Mouse (Mus musculus) forelimb bud, embryonic 11.5 days (tissue): ENCODE results near the gene S1pr5.
A peak's percentile ranks its signal among the peaks of the same experiment; 100 is the strongest.
"Not testable (repeated sequence)": the region's sequence is repeated elsewhere in the genome, so short reads cannot be mapped to it uniquely, and the experiment has no call there.

Experiments
- DNase-seq: peaks from one replicate; pipeline ENCODE4 v3.0.0-alpha.2; 2012; ENCODE audit warnings: low read depth, low spot score

The S1pr5 gene

DNA sequence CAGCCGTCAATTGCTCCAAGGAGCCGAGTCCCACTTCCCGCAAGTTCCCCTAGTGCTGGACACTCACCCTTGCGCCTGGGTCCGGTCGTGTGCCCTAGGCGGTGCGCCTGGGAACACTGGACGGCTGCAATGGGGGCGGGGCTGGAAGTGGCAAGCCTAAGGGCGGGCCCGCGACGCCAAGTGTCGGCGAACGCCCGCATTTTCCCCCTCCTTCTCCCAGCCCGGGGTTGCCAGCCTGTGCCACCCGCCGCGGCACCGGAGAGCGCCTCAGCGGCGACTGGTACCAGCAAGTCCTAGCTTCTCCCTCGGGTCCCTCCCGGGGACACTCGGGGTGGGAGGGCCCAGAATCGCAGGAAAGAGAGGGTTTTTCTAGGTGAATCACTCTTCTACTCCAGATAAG is at the start of gene S1pr5:
Gene S1pr5 (minus strand): TSS at position 118 of the 400 bp plus-strand sequence.
- no peak for DNase-seq

DNA sequence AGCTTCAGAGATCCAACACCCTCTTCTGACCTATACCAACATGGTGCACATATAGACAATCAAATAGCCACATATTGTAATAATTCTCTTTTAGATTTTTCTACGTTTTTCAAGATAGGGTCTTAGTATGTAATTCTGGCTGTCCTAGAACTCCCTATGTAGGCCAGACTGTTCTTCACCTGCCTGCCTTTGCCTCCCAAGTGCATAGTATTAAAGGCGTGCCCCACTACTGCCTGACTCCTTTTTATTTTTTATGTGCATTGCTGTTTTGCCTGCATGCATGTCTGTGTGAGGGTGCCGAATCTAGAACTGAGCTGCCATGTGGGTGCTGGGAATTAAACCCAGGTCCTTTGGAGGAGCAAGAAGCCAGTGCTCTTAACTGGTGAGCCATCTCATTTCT is 44.0 kb upstream of the S1pr5 start:
- DNase-seq, result no peak

DNA sequence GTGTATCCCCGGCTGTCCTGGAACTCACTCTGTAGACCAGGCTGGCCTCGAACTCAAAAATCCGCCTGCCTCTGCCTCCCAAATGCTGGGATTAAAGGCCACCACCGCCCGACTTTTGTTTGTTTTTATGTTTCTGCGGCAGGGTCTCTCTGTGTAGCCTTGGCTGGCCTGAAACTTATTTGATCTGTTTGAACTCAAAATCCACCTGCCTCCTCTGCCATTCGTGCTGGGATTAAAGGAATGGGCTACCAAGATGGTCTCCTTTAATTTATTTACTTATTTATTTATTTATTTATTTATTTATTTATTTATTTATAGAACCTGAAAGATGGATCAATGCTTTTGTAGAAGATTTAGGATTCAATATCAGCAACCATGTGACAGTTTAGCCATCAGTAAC is 43.6 kb upstream of the S1pr5 start:
- not testable (repeated sequence) for DNase-seq

DNA sequence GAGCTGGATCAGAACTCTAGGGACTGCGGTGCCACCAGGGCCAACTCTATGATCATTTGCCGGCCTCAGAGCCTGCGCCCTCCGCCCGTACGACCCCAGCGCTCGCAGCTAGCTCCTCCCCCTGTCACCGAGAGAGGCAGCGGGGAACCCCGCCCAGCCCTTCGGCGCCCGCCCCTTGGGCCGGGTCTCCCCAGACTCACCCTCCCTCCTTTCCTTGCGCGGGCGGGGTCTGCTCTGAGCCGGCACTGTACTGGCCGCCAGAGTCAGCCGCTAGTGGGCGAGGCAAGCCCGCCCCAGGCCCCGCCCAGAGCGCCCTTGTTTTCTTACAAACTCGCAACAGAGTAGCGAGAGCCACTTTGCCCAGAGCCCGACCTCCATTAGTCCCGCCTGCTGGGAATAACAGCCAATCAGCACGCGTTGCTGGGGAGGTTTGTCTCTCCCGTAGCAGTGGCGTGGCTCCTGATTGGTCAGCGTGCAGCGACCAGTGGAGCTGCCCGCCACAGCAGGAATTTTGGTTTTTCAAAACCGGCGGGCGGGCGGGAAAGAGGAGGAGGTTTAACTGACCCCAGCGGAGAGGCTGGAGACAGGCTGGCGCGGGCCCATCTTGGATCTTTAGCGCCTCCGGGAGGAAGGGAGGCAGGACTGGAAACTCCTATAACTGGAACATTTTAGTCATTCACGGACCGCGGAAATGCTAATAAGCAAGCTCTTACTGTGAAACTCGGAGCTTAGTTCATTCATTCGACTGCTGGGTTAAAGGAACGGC is 43.0 kb upstream of the S1pr5 start, which contains the start of gene Cdkn2d:
Gene Cdkn2d (minus strand): TSS at position 386 of the 766 bp plus-strand sequence.
- DNase-seq, result peak; percentile 100

- no peak for DNase-seq
These were observed 42.3 kb upstream of the S1pr5 start for GRCm38 (mm10) chr9:21290589-21290988.

DNA sequence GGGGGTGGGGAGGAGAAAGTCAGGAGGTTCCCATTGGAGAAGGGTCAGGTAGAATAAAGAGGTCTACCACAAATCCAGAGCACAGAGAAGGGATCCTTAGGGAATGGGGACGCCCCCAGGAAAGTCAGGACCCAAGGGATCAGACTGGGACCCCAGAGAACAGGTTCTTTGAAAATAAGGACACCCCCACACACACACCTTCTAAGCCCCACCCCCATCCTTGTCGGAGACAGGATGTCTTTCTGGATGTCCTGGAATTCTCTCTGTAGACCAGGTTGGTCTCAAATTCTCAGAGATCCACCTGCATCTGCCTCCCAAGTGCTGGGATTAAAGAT is 41.1 kb upstream of the S1pr5 start:
- no peak for DNase-seq

GRCm38 (mm10) chr9:21288404-21289336 is 40.4 kb upstream of the S1pr5 start:
- DNase-seq, result no peak

GRCm38 (mm10) chr9:21287571-21288402 is 39.5 kb upstream of the S1pr5 start, which contains the start of gene Kri1:
TSS of gene Kri1 (minus strand) at chr9:21287969.
- peak; percentile 97 for DNase-seq

DNA sequence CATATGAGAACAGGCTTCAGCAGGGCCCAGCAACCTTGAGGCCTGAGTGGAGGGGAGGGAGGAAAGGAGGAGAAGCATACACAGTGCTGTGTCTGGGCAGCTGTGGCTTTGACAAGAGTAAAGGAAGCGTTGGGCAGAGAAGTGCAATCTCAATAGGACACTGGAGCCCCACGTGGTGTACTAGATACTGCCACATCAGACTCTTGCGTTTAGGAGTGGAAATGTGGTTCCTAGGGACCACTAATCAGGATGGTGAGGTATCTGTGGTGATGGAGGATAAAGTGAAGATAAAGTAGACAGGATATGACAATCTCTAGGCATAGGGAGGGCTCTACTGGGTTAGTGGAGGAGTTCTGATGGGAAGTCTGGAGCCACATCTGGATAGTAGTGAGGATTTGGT is 38.5 kb upstream of the S1pr5 start:
- DNase-seq, result no peak

GRCm38 (mm10) chr9:21283994-21284393 is 35.8 kb upstream of the S1pr5 start:
- no peak for DNase-seq

DNA sequence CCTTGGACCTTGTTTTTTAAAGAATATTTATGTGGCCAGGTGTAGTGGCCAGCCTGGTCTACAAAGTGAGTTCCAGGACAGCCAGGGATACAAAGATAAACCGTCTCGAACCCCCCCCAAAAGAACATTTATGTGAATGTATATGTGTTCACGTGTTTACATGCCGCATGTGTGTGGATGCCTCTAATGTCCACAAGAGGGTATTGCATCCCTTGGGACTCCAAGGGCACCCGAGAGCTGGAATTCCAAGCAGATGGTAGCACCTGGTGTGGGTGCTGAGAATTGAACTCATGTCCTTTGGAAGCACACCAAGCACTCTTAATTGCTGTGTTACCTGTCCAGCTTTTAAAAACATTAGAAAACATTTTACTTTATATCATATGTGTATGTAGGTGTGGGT is 35.3 kb upstream of the S1pr5 start:
- no peak for DNase-seq

DNA sequence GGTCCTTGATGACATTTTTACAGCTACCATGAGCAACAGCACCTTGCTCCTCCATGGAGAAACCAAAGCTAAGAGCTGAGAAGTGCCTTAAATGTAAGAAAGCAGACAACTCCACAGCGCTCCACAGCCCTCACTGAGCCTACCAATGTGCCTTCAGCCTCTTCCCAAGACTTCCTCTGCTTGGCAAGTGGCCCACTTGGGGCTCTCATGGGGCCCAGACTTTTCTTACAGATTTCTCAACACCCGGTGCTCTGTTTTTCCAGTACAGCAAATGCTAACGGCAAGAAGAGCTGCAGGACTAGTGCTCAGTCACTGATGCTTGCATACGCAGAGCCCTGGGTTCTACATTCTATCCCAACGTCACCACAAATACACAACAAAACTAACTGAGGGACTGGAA is 29.5 kb upstream of the S1pr5 start:
- DNase-seq, result no peak

GRCm38 (mm10) chr9:21276307-21276706 is 28.1 kb upstream of the S1pr5 start:
- DNase-seq, result no peak

- no peak for DNase-seq
These were observed 27.5 kb upstream of the S1pr5 start for GRCm38 (mm10) chr9:21275727-21276126.

DNA sequence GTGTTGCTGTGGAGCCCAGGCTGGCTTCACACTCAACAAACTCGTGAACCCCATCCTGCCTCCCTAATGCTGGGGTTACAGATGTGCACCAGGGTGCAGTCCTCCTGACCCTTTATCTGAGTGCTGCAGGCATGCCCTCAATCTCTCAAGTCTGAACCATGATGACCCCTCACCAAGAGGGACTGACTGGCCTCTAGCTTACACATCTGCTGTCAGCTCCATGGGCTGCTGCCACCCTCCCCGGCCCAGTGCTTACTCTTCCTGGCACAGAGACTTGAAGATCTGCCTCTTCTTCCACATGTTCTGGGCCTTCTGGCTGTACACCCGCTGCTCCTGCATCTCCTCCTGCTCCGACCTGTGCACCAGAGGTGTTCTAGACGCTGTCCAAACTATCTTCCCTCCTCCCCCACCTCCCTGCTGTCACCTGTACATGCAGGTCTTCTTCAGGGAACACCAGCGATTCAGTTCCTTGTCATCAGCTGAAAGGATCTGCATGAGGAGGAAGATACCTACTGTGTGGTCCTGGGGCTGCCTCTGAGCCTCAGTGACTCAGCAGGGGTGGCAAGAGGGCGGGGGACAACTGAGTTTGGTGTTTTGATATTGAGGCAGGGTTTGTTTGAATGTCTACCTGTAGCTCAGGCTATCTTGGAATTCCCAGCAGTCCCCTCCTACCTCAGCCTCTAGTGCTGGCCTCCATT is 26.9 kb upstream of the S1pr5 start:
- DNase-seq, result no peak

DNA sequence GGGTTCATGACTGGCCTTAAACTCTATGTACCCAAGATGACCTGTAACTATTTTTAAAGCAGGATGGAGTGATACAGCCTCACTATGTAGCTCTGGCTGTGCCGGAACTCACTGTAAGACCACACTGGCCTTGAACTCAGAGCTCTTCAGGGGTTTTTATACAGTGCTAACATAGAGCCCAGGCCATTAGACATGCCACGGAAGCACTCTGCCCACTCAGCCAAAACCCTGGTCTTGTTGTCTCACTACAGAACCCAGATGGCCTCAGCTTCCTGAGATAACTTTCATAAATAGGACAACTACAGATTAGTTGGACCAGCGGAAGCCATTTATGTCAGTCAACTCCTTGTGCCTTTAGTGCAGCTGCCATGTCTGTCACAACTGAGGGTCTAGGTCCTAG is 26.1 kb upstream of the S1pr5 start:
- DNase-seq, result no peak

DNA sequence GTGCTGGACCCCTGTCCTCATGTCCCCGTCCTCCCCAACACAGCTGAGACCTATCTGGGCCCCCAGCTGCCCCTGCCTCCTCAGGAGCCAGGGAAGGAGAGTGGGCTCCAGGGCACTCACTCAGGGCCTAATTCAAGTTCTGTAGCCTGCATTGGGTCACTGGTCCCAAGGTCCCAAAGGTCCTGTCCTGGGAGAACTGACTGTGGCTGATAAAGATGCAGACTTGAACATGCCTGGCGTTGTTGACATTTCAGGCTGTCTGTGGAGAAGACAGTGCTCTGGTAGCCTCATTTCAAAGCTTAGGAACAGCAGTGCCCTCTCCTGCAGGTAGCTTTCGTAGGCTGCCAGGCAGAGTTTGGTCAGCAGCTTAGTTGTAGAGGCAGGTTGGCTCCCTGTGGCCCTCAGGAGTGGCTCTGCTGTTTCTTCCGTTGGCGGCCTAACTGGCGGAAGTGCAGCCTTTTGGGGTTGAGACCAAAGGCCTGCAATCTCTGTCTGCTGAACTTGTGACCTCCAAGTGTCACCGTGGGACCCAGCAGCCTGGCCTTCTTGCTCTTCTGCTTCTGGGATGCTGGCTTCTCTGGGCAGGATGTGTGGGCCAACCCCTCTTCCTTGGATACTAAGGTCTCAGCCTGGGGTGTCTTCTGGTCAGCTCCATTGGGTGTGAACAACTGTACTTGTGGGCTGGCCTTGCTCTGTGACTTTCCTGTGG is 25.4 kb upstream of the S1pr5 start:
- DNase-seq, result no peak

GRCm38 (mm10) chr9:21273094-21273493 is 24.9 kb upstream of the S1pr5 start:
- no peak for DNase-seq

DNA sequence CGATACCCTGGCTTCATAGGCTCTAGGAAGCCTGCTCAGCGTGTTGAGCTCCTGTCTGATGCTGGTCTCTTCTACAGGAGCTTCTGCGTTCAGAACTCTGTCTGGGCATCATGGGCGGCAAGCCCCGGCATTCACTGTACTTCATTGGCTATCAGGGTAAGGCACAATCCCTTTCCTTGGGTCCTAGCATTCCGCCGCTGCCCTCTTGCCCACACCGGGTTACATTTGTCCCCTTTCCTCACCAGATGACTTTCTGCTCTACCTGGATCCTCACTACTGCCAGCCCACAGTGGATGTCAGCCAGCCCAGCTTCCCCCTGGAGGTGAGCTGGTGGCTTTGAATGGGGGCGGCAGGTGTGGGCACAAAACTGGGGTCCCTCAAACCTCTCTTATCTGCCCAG is 24.1 kb upstream of the S1pr5 start:
- DNase-seq, result no peak

- DNase-seq, result not testable (repeated sequence)
These were observed 21.3 kb upstream of the S1pr5 start for GRCm38 (mm10) chr9:21269590-21269989.

GRCm38 (mm10) chr9:21268305-21268704 is 20.1 kb upstream of the S1pr5 start:
- DNase-seq, result no peak
